Mouse (Mus musculus) ES-E14 (cell line): ENCODE data around the gene D5Ertd579e.

Source experiments
- HCFC1 ChIP-seq: IDR thresholded peaks from 2 replicates; pipeline ENCODE4 v1.6.1; 2012; ENCODE audit warnings: low read length, inconsistent platforms, borderline replicate concordance; ENCODE audit not compliant: insufficient read depth
- MAFK ChIP-seq: IDR thresholded peaks from 2 replicates; pipeline ENCODE4 v1.6.1; 2014; ENCODE audit warnings: mild to moderate bottlenecking, low read depth, low read length, inconsistent platforms; ENCODE audit not compliant: insufficient read depth
- ZC3H11A ChIP-seq: IDR thresholded peaks from 2 replicates; pipeline ENCODE4 v1.6.1; 2012; ENCODE audit warnings: low read depth, mild to moderate bottlenecking, inconsistent platforms, low read length, borderline replicate concordance
- ZNF384 ChIP-seq: IDR thresholded peaks from 2 replicates; pipeline ENCODE4 v1.6.1; 2012; ENCODE audit warnings: low read depth, low read length, inconsistent platforms

- TF ChIP-seq ZC3H11A = no peak
- TF ChIP-seq ZNF384 = no peak
- no peak for TF ChIP-seq MAFK
- TF ChIP-seq HCFC1 = no peak
These were observed 120.1 kb downstream of the D5Ertd579e start for GRCm38 (mm10) chr5:36575745-36576144.
